Mouse (Mus musculus) lung, adult 2 months (tissue): ENCODE data around the gene Rnf150.

ENCODE experiments used
- CTCF ChIP-seq: fragments of 200-500 bp; IDR thresholded peaks from 2 replicates; pipeline ENCODE4 v1.5.1; 2011; ENCODE audit warnings: mild to moderate bottlenecking, low read length, control low read depth; ENCODE audit not compliant: insufficient read depth
- POLR2A ChIP-seq: fragments of 200-500 bp; IDR thresholded peaks from 2 replicates; pipeline ENCODE4 v1.6.1; 2011; ENCODE audit warnings: low read depth, mild to moderate bottlenecking, control low read depth, low read length, borderline replicate concordance; ENCODE audit errors: extremely low read depth

GRCm38 (mm10) chr8:82903497-82903896 lies 40.3 kb downstream of the Rnf150 start:
- no peak for TF ChIP-seq CTCF
- no peak for TF ChIP-seq POLR2A
